Mouse (Mus musculus): ENCODE measurements around the gene Dmkn. TPM values are rescaled to one million over a fixed set of nuclear protein-coding genes. Genes with fewer than 3 reads are reported as not detected.
"Not testable (repeated sequence)": the region's sequence is repeated elsewhere in the genome, so short reads cannot be mapped to it uniquely, and the experiment has no call there.

Dmkn gene
- total RNA-seq, 2 experiments from 2014 or later, result 1.4 to 1.7 TPM

DNA sequence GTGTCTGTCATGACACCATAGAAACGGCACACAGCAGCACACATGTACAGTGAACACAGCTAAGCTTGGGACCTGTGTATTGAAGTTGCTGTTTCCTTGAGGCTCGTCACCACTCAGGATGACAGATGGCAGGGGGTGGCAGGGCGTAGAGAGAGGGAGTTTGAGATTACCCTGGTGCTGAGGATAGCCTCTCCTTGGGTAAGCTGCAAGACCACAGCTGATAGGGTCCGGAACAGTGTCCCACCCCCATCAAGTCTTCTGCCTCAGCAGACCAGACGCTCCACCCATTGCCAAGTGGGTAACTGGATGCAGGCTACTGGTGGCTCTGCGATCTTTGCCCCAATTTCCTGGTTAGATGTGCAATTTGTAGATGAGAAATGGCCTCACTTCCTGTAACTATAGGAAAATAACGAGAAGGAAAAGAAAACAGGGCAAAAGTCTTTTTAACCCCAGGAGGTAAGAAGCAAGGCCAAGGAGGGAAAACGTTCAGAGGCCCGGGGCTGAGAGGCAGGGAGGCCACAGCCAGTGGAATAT, 48.3 kb downstream of the Dmkn start:
- peak; percentile 28 for DNase-seq
- intact Hi-C loops (cut with DNase I), result no loop called here

DNA sequence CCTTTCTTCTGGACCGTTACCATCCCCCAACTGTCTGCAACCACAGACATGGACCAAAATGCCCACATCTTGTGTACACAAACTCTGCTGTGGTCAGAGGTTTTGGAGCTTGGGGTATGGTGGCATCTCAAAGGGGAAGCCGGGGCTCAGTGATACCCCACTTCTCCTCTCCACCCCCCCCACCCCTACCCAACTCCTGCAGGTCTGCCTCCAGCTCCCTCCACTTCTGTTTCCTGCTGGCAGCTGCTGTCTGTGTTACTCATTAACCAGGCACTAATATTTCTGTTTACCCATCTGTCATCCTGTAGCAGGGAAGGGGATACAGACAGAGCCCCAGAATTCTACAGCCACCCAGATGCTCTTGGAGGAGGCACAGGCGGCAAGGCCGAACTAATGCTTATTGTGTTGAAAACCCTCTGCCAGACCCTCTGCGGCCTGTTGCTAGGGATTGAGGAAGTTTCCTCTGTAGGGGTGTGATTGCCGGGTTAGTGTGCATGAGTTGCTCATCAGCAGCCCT, 48.8 kb downstream of the Dmkn start:
- peak; percentile 41 for DNase-seq
- intact Hi-C loops (cut with DNase I), result no loop called here

DNA sequence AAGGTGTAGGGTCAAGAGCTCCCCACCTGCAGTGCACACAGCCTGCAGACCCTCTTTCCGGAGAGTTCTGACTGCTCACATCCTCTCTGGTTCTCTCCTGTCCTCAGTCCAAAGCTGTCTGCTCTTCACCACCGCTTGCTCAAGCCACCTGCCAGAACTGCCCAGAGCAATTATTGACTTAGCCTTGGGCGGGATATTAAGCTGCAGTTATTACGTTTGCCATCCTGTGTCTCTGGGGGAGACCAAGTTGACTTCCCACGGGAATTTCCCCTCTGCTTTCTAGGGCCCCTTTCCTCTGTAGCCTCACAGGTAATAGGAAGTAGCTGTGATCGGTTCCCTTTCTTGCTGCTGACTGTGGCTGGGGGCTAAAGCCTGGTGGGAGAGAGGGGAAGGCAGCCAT, 56.6 kb downstream of the Dmkn start:
- no peak for DNase-seq
- intact Hi-C loops (cut with DNase I), result no loop called here

DNA sequence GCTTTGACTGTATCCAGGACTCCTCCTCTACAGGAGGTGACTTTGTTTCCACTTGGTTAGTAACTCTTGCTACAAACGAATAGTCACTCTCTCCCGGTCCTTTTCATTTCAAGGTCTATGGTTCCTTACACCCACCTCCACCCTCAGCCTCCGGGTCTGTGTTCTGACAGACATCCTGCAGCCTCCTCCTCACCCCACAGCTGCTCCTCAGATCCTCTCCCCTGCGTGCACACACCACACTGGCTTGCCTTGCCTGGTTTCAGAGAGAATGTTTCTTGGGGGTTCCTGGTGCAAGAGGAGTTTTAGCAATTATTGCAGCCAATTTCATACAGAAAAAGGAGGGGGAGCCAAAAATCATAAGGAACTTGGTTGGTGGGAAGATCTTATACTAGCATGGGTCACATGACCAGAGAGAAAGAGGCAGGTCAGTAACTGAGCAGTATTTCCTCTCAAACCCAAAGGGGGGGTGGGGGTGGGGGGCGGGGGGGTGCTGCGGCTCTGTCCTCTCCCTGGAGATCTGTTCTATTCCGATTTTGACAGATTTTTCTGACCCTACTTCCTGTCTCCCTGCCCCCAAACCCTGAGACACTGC, 57.4 kb downstream of the Dmkn start:
- intact Hi-C loops (cut with DNase I), result no loop called here
- DNase-seq, result no peak

DNA sequence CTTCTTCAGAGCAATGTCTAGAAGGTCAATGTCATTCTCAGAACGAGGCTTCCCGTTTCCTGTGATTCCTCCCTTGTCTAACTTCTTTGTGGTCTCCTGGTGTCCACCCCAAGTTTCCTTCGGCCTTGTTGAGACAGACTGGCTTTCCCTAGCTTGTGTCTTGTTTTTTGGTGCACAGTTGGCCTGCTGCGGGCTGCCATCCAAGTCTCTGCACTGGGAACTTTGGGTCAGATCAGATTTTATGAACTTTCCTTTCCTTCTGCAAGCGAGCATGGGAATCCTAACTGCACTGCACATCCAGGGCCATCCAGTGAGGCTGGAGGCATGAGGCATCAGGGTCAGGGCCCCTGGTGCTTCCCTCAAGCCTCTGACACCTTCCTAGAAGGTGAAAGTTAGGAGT, 58.0 kb downstream of the Dmkn start:
- intact Hi-C loops (cut with DNase I), result no loop called here
- DNase-seq, result no peak

DNA sequence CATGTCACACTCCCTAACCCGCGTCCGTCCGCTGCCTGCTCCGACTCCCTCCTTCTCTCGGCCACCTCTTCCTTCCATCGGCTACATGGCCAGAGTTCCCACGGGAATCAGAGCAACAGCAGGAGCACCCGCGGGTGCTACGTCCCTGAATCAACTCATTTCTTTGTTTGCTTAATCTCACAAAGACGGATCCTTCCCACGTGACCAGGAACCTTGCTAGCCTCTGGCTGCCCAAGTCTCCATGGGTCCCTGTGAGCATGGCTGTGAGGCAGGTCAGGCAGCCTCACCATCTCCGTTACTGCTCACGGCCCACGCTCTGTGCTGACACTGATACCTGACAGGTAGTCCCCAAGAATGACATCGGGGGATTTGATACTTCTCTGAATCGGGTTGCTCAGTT, 60.1 kb downstream of the Dmkn start, which contains the start of gene Ffar2:
Ffar2 (minus strand) TSS at position 101 of the 400 bp plus-strand sequence.
- no peak for DNase-seq
- intact Hi-C loops (cut with DNase I), result no loop called here

DNA sequence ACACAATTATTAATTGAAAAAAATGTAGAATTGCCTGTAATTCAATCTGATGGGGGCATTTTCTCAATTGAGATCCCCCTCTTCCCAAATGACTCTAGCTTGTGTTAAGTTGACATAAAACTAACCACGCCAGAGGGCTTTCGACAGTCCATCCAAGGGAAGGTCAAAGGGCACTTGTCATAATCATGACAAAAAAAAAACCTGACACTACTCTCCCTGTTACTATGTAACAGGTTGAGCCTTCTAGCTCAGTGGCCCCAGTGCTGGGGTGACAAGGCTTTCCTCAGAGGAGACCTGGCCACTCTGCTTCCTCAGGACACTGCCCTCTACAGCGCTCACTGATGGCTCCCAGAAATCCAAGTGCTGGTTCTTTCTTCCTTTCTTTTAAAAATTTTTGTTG, 60.8 kb downstream of the Dmkn start:
- DNase-seq, result no peak

DNA sequence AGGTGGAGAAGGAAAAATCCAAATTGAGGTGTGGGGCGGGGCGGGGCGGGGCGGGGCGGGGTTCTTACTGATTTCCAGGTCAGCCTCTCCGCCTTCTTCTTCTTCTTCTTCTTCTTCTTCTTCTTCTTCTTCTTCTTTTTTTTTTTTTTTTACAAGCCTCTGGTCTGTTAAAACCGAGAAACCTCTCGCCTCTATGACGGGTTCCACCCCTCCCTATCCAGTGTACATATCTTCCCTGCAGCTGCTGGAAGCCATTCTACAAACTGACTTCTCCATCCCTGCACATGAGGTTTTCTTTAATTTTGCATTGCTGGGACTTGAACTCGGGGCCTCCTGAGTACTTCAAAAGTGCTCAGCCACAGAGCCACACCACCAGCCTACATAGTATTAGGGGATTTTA, 63.1 kb downstream of the Dmkn start:
- intact Hi-C loops (cut with DNase I), result no loop called here

More for the DNA sequence above, 60.8 kb downstream of the Dmkn start:
- intact Hi-C loops (cut with DNase I), result no loop called here

DNA sequence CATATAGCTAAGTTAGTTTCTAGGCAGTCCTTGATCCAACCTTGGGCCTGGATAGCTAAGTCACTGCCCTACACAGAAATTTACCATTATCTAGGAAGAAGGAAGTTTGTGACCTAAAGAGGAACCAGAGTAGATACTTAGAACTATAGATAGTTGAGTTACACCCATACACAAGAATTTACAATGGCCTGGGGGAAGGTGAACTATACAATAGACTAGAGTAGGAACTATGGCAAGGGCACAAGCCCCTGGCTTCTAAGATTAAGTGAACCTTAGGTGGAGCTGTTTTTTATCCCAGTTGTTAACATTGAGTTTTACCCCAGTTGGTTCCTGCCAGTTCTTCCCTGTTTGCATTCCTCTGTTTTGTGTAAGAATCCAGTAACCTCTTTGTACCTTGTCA, 65.3 kb downstream of the Dmkn start:
- DNase-seq; intact Hi-C loops (cut with DNase I): not testable (repeated sequence)

More for the DNA sequence above, 63.1 kb downstream of the Dmkn start:
- DNase-seq, result no peak

DNA sequence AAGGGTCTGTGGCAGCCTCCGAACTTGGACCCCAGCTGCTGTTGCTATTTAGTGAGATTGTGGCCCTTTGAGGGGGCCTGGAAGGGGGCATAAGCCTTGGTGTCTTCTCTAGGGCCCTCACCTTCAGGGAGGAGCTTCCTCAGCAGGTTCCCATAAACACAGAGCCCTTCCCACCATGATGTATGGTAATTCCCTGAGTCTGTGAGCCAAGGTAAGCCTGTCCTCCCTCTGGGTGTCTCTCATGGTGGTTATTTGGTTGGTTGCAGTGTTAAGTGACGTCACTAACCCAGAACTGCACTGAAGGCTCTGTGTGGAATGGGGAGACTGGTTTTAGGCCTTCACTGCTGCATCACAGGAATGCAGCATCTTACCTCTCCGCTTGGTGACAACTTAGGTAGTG, 65.9 kb downstream of the Dmkn start:
- DNase-seq, result no peak
- intact Hi-C loops (cut with DNase I), result no loop called here

Other genes with a start within 250 kb of the Dmkn start
- 100 to 1,000 TPM; 356 to 358 TPM for gene Arhgap33, start 228.7 kb upstream of the Dmkn start, total RNA-seq (2021)
- gene Hspb6, start 211.6 kb upstream of the Dmkn start, total RNA-seq (2021), result 1 to 10 TPM; 4.7 to 5.5 TPM
- gene Proser3, start 211.5 kb upstream of the Dmkn start, total RNA-seq (2021), result 10 to 100 TPM in 1 of 2 experiments, 1 to 10 TPM in 1; 7.6 to 10.1 TPM
- 10 to 100 TPM; 29.6 to 34.6 TPM for gene Lin37, start 203.9 kb upstream of the Dmkn start, total RNA-seq (2021)
- gene U2af1l4, start 200.5 kb upstream of the Dmkn start, total RNA-seq (2021), result 10 to 100 TPM; 50.6 to 56.7 TPM
- 1 to 10 TPM; 5.9 to 6.3 TPM for gene Gm49396, start 200.4 kb upstream of the Dmkn start, total RNA-seq (2021)
- gene Psenen, start 200.1 kb upstream of the Dmkn start, total RNA-seq (2021), result 10 to 100 TPM; 78.5 to 81.4 TPM
- 1 to 10 TPM; 3.1 to 3.6 TPM for gene Igflr1, start 198.3 kb upstream of the Dmkn start, total RNA-seq (2021)
- 10 to 100 TPM; 69.9 to 79.7 TPM for gene Kmt2b, start 175.0 kb upstream of the Dmkn start, total RNA-seq (2021)
- not detected for gene Zbtb32, start 164.8 kb upstream of the Dmkn start, total RNA-seq (2021)
- gene Upk1a, start 150.9 kb upstream of the Dmkn start, total RNA-seq (2021), result under 1 TPM; 0.24 to 0.54 TPM
- gene Cox6b1, start 137.6 kb upstream of the Dmkn start, total RNA-seq (2021), result 100 to 1,000 TPM; 573 to 579 TPM
- gene Etv2, start 127.9 kb upstream of the Dmkn start, total RNA-seq (2021), result not detected
- 10 to 100 TPM; 81.9 TPM for gene Rbm42, start 113.4 kb upstream of the Dmkn start, total RNA-seq (2021)
- gene Haus5, start 98.8 kb upstream of the Dmkn start, total RNA-seq (2021), result 10 to 100 TPM; 12.7 to 13.3 TPM
- not detected for gene Pmis2, start 92.2 kb upstream of the Dmkn start, total RNA-seq (2021)
- not detected for gene 2200002J24Rik, start 64.8 kb upstream of the Dmkn start, total RNA-seq (2021)
- gene Atp4a, start 51.5 kb upstream of the Dmkn start, total RNA-seq (2021), result 1 to 10 TPM; 4.0 to 5.1 TPM
- gene Tmem147, start 34.2 kb upstream of the Dmkn start, total RNA-seq (2021), result 100 to 1,000 TPM; 130 to 146 TPM
- gene Gapdhs, start 20.1 kb upstream of the Dmkn start, total RNA-seq (2021), result not detected
- gene Sbsn, start 12.3 kb upstream of the Dmkn start, total RNA-seq (2021), result 10 to 100 TPM in 1 of 2 experiments, 1 to 10 TPM in 1; 8.5 to 12.2 TPM
- gene Krtdap, start 24.1 kb downstream of the Dmkn start, total RNA-seq (2021), result not detected
- not detected for gene Ffar2, start 60.0 kb downstream of the Dmkn start, total RNA-seq (2021)
- gene Ffar3, start 92.4 kb downstream of the Dmkn start, total RNA-seq (2021), result not detected
- gene Ffar1, start 97.8 kb downstream of the Dmkn start, total RNA-seq (2021), result not detected
- gene Cd22, start 116.6 kb downstream of the Dmkn start, total RNA-seq (2021), result under 1 TPM; 0.44 to 0.48 TPM
- 1 to 10 TPM; 1.3 to 3.4 TPM for gene Mag, start 151.1 kb downstream of the Dmkn start, total RNA-seq (2021)
- gene Hamp2, start 160.9 kb downstream of the Dmkn start, total RNA-seq (2021), result not detected
- not detected for gene Hamp, start 180.3 kb downstream of the Dmkn start, total RNA-seq (2021)
- gene Usf2, start 193.0 kb downstream of the Dmkn start, total RNA-seq (2021), result 100 to 1,000 TPM in 1 of 2 experiments, 10 to 100 TPM in 1; 92.8 to 105 TPM
- 10 to 100 TPM; 12.5 to 12.8 TPM for gene Lsr, start 209.7 kb downstream of the Dmkn start, total RNA-seq (2021)
- gene Fam187b, start 210.0 kb downstream of the Dmkn start, total RNA-seq (2021), result under 1 TPM in 1 of 2 experiments, not detected in 1; 0.42 TPM